Mouse (Mus musculus) G1E (cell line): ENCODE measurements at regions not wholly inside any gene's neighbourhood (a gene's known extent, or its start where the extent isn't known, plus 50 kb on each side); places are given as distances from the start of the nearest gene placed in this dataset.

Source experiments
- ATAC-seq: 2 replicates; pipeline ENCODE4 v1.8.0; 2016; ENCODE audit warnings: mild to moderate bottlenecking; ENCODE audit not compliant: insufficient number of reproducible peaks, poor library complexity, low FRiP score, severe bottlenecking; ENCODE audit errors: extremely low read depth
- DNase-seq: peaks from one replicate; pipeline ENCODE4 v3.0.0; 2012; ENCODE audit warnings: low spot score
- H3K27me3 ChIP-seq: 2 replicates; pipeline ENCODE4 v1.6.1; 2012; ENCODE audit warnings: mild to moderate bottlenecking, low read length, inconsistent platforms; ENCODE audit not compliant: insufficient read depth
- H3K36me3 ChIP-seq: replicated peaks from 2 replicates; pipeline ENCODE3; 2012; ENCODE audit warnings: mild to moderate bottlenecking, inconsistent platforms
- H3K4me1 ChIP-seq: 2 replicates; pipeline ENCODE4 v1.6.1; 2012; ENCODE audit warnings: low read depth, low read length, inconsistent platforms, mixed read lengths; ENCODE audit not compliant: insufficient read depth
- H3K4me3 ChIP-seq: 2 replicates; pipeline ENCODE4 v1.5.1; 2012; ENCODE audit warnings: low read depth, mild to moderate bottlenecking, inconsistent platforms, low read length, moderate library complexity, mixed read lengths
- H3K9me3 ChIP-seq: replicated peaks from 2 replicates; pipeline ENCODE4 v1.6.1; 2012; ENCODE audit warnings: inconsistent platforms
- CTCF ChIP-seq: IDR thresholded peaks from 2 replicates; pipeline ENCODE4 v1.5.1; 2012; ENCODE audit warnings: low read depth, low read length, inconsistent platforms, mixed read lengths
- GATA1 ChIP-seq: IDR thresholded peaks from 2 replicates; pipeline ENCODE4 v1.6.1; 2012; ENCODE audit warnings: borderline replicate concordance, low read length, inconsistent platforms, mixed read lengths
- GATA2 ChIP-seq: IDR thresholded peaks from 2 replicates; pipeline ENCODE4 v1.6.1; 2012; ENCODE audit warnings: low read depth, low read length, inconsistent platforms, borderline replicate concordance
- POLR2AphosphoS5 ChIP-seq: IDR thresholded peaks from 2 replicates; pipeline ENCODE4 v1.6.1; 2012; ENCODE audit warnings: low read depth, low read length, inconsistent platforms; ENCODE audit not compliant: insufficient replicate concordance
- TAL1 ChIP-seq: conservative IDR thresholded peaks from 2 replicates; pipeline ENCODE4 v1.6.1; 2012; ENCODE audit warnings: low read depth, low read length, inconsistent platforms, mixed read lengths

DNA sequence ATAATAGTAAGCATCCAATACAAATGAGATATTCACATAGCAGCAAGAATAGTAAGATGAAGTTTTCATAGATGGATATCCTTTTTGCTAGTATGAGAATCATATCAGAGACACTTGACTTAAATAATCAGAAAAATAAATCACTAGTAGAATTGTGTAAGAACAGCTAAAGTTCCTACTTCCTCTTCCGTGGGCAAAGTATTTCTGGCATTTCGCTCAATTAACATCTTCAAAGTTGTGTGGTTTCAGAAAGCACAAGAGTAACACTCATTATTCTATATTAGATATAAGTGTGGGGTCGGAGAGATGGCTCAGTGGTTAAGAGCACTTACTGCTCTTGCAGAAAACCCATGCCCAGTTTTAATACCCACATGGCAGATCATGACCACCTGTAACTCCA, 197.4 kb downstream of the Phlda1 start:
- no peaks in the 10 kb centered on the region for H3K36me3 ChIP-seq
- TF ChIP-seq GATA1 = no peak
- no peak for TF ChIP-seq POLR2AphosphoS5
- no peak for TF ChIP-seq GATA2
- TF ChIP-seq CTCF = no peak
- TF ChIP-seq TAL1 = no peak
- no peak for ATAC-seq
- H3K4me1 ChIP-seq = no peaks in the 10 kb centered on the region
- H3K9me3 ChIP-seq = peaks cover 3% of the 10 kb centered on the region; the same call in 1 of the 2 replicates
- DNase-seq = no peak
- peaks cover 31% of the 10 kb centered on the region for H3K27me3 ChIP-seq
- H3K4me3 ChIP-seq = no peak overlapping the region

DNA sequence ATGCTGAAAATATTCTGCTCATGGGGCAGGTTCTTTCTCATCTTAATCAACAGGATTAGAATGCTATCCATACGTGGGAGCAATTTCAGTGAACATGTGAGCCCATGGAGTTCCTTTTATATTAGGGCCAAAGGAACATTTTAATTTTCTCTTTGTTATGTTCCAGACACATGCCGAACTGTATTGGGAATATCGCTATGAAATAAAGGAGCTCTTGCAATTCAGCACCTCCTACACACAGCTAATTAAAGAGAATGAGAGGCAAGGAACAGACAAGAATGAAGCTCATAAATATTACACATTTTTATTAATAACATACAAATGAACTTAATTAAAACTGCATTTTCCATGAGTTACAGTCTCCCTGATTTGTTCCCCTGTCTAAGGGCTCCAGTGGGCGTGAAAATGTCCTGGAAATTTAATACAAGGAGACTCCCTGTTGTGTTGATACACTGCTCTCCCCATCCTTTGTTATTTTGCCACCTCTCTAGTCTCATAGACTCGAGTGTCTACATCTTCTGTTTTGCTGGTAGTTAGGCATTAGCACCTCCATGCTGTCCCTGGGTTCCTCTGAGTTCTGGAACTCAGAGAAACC, 205.5 kb downstream of the Phlda1 start:
- TF ChIP-seq POLR2AphosphoS5 (no peak), GATA1 (no peak), GATA2 (no peak), CTCF (no peak)
- no peaks in the 10 kb centered on the region for H3K9me3 ChIP-seq
- no peaks in the 10 kb centered on the region for H3K36me3 ChIP-seq
- DNase-seq (no peak), ATAC-seq (no peak)
- no peak overlapping the region for H3K4me3 ChIP-seq
- H3K27me3 ChIP-seq = peaks cover 22% of the 10 kb centered on the region
- no peaks in the 10 kb centered on the region for H3K4me1 ChIP-seq

DNA sequence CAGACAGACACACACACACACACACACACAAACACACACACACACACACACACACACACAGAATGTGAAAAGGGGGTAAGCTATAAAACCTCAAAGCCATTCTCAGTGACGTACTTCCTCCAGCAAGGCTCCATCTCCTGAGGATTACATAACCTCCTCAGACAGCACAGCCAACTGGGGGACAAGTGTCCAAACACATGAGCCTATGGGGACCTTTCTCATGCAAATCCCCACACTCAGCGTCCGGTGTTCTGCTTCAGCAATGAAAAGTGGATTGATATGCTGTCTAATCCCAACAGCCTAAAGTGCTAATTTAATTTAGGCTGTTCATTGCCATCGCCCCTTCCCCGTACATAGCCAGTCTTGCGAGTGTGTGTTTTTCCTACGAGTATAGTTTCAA, 206.9 kb downstream of the Phlda1 start:
- H3K4me3 ChIP-seq = no peak overlapping the region
- H3K9me3 ChIP-seq = no peaks in the 10 kb centered on the region
- ATAC-seq (no peak), DNase-seq (no peak)
- TF ChIP-seq GATA1 = no peak
- no peak for TF ChIP-seq TAL1
- no peak for TF ChIP-seq POLR2AphosphoS5
- TF ChIP-seq CTCF = no peak
- TF ChIP-seq GATA2 = no peak
- peaks cover 25% of the 10 kb centered on the region for H3K27me3 ChIP-seq
- H3K36me3 ChIP-seq = no peaks in the 10 kb centered on the region
- H3K4me1 ChIP-seq = no peaks in the 10 kb centered on the region

DNA sequence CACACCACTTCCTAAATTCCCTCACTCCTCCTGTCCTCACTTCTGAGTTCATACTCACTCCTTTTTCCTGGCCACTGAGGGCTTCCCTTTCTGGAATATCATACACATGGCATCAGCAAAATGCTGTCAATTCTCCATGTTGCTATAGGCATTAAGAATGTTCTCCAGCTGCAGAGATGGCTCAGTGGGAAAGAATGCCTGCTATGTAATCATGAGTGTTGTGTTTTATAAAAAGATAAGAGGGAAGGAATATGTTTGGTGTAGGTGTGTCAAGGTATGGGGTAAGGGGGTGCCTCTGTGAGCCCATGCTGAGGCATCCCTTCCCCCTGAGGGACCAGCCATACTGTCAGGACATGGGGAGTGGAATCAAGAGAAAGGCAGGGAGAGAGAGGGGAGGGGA, 207.6 kb downstream of the Phlda1 start:
- DNase-seq = no peak
- Histone ChIP-seq H3K4me1 (no peaks in the 10 kb centered on the region), H3K27me3 (peaks cover 24% of the 10 kb centered on the region), H3K4me3 (no peak overlapping the region), H3K36me3 (no peaks in the 10 kb centered on the region), H3K9me3 (no peaks in the 10 kb centered on the region)
- no peak for TF ChIP-seq CTCF
- TF ChIP-seq POLR2AphosphoS5 = no peak
- TF ChIP-seq GATA2 = no peak
- no peak for TF ChIP-seq TAL1
- no peak for TF ChIP-seq GATA1
- no peak for ATAC-seq

DNA sequence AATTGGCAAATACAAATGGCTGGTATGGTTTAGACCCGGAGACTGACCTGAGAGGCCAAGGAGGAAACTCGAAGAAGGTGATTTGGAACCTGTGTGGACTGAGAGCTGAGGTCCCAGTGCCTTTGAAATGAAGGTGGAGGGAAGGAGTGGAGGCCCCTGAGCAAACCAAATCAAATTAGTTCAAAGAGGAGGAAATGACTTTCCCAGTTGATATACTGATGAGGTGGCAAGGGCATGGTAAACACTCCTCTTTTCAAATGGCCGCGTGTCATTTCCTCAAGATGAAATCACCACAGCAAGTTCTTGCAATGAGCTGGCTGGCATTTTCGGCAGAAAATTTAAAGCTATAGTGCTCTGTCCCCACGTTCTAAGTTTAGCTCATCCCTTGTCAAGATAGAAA, 209.1 kb downstream of the Phlda1 start:
- Histone ChIP-seq H3K36me3 (no peaks in the 10 kb centered on the region), H3K4me3 (no peak overlapping the region), H3K9me3 (no peaks in the 10 kb centered on the region), H3K27me3 (peaks cover 24% of the 10 kb centered on the region), H3K4me1 (no peaks in the 10 kb centered on the region)
- DNase-seq (no peak), ATAC-seq (no peak)
- TF ChIP-seq CTCF (no peak), GATA1 (no peak), POLR2AphosphoS5 (no peak), GATA2 (no peak), TAL1 (no peak)

DNA sequence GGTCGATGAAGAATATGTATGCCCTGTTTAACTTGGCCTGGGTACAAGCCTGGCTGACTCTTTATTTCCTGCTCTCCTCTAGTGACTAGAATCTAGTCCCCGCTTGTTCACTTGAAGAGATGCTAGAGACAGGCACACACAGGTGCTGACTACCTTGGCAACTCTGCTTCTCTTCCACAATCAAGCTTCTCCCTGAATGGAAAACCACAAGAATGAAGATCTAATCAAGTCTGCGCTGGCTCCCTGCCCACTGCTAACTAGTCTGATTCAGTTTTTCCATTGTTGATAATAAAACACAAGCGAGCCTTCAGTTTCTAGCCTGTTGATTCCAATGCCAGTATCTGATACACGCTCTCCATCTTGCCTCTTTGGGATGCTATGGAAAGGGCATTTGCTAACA, 213.5 kb downstream of the Phlda1 start:
- no peak for DNase-seq
- ATAC-seq = no peak

More for the DNA sequence above, 213.5 kb downstream of the Phlda1 start:
- H3K36me3 ChIP-seq = no peaks in the 10 kb centered on the region
- peaks cover 35% of the 10 kb centered on the region for H3K27me3 ChIP-seq
- H3K4me3 ChIP-seq = no peak overlapping the region
- peaks cover 7% of the 10 kb centered on the region; the same call in 1 of the 2 replicates for H3K4me1 ChIP-seq
- H3K9me3 ChIP-seq = no peaks in the 10 kb centered on the region
- no peak for TF ChIP-seq POLR2AphosphoS5
